Mouse (Mus musculus) spleen, embryonic (tissue): ENCODE measurements around the gene Mrpl52.

Experiments
- CTCF ChIA-PET: fragments of 350-600 bp; sonication (Branson Sonifier 250); formaldehyde crosslinking; loops from one replicate; lab custom pipeline; 2022; lab: Charles Lee

The Mrpl52 gene

GRCm38 (mm10) chr14:54431334-54432077 lies 4.8 kb downstream of the Mrpl52 start, which contains the start of gene Mmp14:
Mmp14 (plus strand) TSS chr14:54431612.
- CTCF ChIA-PET, result interaction anchor here (0.9 kb wide), 1 partner anchor 30 kb away, joined by 4 read pairs; no protein-coding TSS in a partner anchor

- CTCF ChIA-PET, result interaction anchor here (0.6 to 0.9 kb wide), 4 partner anchors 10 to 202 kb away, joined by 3 to 4 read pairs (median 4); no protein-coding TSS in a partner anchor
Measured at GRCm38 (mm10) chr14:54432078-54432836, 5.5 kb downstream of the Mrpl52 start.

- CTCF ChIA-PET, result interaction anchor here (0.6 to 0.9 kb wide), 5 partner anchors 10 to 202 kb away, joined by 3 to 13 read pairs (median 4); no protein-coding TSS in a partner anchor
Measured at GRCm38 (mm10) chr14:54432837-54433830, 6.4 kb downstream of the Mrpl52 start.

GRCm38 (mm10) chr14:54433941-54434531 lies 7.3 kb downstream of the Mrpl52 start:
- CTCF ChIA-PET, result interaction anchor here (0.6 kb wide), 1 partner anchor 73 kb away, joined by 3 read pairs; the partner anchor contains the start of gene Oxa1l

GRCm38 (mm10) chr14:54435194-54435918 lies 8.6 kb downstream of the Mrpl52 start:
- CTCF ChIA-PET, result interaction anchor here (1.5 kb wide), 1 partner anchor 11 kb away, joined by 3 read pairs; no protein-coding TSS in a partner anchor

GRCm38 (mm10) chr14:54439155-54439554 lies 12.4 kb downstream of the Mrpl52 start:
- CTCF ChIA-PET, result no interaction called here

- CTCF ChIA-PET, result no interaction called here
Measured at GRCm38 (mm10) chr14:54439610-54440009, 12.9 kb downstream of the Mrpl52 start.

GRCm38 (mm10) chr14:54440538-54440937 lies 13.8 kb downstream of the Mrpl52 start:
- CTCF ChIA-PET, result no interaction called here

GRCm38 (mm10) chr14:54441365-54441764 lies 14.7 kb downstream of the Mrpl52 start:
- CTCF ChIA-PET, result interaction anchor here (0.7 kb wide), 1 partner anchor 11 kb away, joined by 3 read pairs; no protein-coding TSS in a partner anchor

- CTCF ChIA-PET, result interaction anchor here (0.9 kb wide), 1 partner anchor 10 kb away, joined by 3 read pairs; no protein-coding TSS in a partner anchor
Measured at GRCm38 (mm10) chr14:54442548-54442947, 15.8 kb downstream of the Mrpl52 start.

- CTCF ChIA-PET, result interaction anchor here (0.9 kb wide), 1 partner anchor 11 kb away, joined by 3 read pairs; no protein-coding TSS in a partner anchor
Measured at GRCm38 (mm10) chr14:54443196-54443595, 16.5 kb downstream of the Mrpl52 start.

GRCm38 (mm10) chr14:54443712-54444618 lies 17.3 kb downstream of the Mrpl52 start:
- CTCF ChIA-PET, result no interaction called here

GRCm38 (mm10) chr14:54445476-54445875 lies 18.8 kb downstream of the Mrpl52 start:
- CTCF ChIA-PET, result interaction anchor here (1.2 kb wide), 1 partner anchor 9 kb away, joined by 3 read pairs; no protein-coding TSS in a partner anchor

GRCm38 (mm10) chr14:54453566-54453965 lies 26.9 kb downstream of the Mrpl52 start:
- CTCF ChIA-PET, result interaction anchor here (0.5 to 1.2 kb wide), 3 partner anchors 25 to 1272 kb away, joined by 3 read pairs; no protein-coding TSS in a partner anchor

- CTCF ChIA-PET, result no interaction called here
Measured at GRCm38 (mm10) chr14:54454669-54455528, 28.2 kb downstream of the Mrpl52 start.

GRCm38 (mm10) chr14:54457907-54458569 lies 31.3 kb downstream of the Mrpl52 start:
- CTCF ChIA-PET, result interaction anchor here (0.6 kb wide), 1 partner anchor 92 kb away, joined by 9 read pairs; no protein-coding TSS in a partner anchor

- CTCF ChIA-PET, result interaction anchor here (0.6 to 0.7 kb wide), 2 partner anchors 30 to 121 kb away, joined by 4 to 19 read pairs; no protein-coding TSS in a partner anchor
Measured at GRCm38 (mm10) chr14:54462146-54462545, 35.4 kb downstream of the Mrpl52 start.
